Mouse (Mus musculus) induced T-regulatory cell, adult 2 months (primary cell): ENCODE data around the gene Il4ra.

Experiments
- DNase-seq: peaks from one replicate; pipeline ENCODE4 v3.0.0-alpha.2; 2012; ENCODE audit warnings: low read depth

Gene Il4ra

DNA sequence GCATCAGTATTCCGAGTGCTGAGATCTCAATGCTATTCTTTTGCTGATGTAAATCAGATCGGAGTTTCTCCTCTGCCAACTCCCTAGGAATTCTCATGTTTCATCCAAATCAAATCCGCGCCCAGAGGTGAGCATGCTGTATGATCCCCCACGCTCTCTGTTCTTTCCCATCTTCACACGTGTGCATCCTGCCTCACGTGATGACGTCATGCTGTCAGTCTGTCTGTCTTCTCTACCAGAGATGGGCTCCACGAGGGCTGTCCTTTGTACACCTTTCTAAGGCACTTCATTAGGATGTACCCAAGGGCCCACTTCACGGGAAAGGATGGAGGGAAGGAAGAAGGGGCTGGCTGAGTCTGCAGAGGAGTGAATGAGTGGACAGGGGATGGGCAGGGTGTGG lies 48.2 kb downstream of the Il4ra start:
- peak; percentile 47 for DNase-seq

DNA sequence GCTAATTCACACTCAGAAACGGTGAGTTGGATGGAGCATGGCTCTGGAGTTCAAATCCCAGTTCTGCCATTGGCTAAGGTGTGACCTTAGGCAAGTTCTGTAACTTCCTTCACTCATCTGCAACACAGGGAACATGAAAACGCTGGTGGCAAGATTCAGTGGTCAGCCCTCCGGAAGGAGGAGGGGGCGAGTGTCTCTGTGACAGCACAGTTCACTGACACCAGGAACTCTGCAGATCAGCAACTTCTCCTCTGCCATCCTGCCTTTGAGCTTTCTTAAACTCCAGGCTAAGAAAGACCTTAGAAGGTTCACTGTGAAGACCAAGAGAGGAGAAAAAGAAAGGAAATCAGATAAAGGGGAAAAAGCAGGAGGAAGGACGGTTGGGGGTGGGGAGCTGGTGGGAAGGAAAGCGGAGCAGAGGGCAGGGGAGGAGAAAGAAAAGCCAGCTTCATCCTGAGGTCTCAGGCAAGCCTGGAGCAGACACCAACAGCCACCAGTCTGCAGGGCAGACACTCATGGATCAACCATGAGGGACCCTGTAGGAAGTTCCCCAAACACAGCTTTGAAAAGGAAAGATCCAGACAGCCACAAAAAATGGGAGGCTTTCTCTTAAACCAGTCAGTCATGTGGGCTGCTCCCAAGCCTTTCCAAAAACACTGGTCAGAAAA lies 48.8 kb downstream of the Il4ra start:
- DNase-seq: peak; percentile 62

DNA sequence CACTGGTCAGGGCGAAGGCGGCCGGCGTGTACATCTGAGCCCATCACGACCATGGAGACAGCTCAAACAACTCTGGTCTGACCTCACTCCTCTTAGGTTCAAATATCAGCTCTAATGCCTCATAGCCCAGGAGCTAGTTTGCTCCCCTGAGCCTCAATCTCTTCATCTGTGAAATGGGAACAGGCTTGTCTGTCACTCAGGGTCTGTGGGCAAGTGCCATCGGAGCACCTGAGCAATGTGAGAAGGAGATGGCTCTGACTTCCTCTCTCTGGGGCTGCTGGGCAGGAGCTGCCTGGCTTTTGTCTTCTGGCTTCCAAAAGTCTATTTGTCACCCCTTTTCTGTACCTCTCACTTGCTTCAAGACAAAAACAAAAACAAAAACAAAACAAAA lies 49.4 kb downstream of the Il4ra start:
- no peak for DNase-seq

DNA sequence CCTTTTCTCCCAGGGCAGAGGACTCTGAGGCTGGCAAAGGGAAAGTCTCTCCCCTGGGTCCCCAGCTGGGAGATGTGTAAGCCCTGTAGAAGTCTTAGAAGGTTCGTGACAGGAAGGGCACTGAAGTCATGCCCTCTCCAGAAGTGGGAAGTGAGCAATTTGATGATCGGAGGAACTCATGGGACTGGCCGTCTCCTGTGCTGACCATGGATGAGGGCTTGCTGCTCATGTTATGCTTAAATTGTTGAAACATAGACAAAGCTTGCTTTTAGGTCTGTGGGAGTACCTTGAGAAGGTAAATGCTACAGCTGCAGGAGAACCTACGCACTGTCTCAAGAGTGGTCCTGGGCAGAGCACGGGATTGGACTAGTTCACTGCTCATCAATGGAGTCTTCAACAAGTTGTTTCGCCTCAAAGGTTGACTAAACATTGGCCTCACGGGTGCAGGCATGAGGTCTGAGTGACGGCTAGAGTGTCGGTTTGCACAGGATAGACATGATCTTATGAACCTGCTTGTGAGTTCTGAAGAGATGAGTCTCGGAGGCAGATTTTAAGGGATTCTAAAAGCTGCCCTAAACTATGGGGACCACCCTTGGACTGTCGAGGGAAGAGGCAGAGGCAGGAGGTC lies 50.0 kb downstream of the Il4ra start:
- peak; percentile 57 for DNase-seq

DNA sequence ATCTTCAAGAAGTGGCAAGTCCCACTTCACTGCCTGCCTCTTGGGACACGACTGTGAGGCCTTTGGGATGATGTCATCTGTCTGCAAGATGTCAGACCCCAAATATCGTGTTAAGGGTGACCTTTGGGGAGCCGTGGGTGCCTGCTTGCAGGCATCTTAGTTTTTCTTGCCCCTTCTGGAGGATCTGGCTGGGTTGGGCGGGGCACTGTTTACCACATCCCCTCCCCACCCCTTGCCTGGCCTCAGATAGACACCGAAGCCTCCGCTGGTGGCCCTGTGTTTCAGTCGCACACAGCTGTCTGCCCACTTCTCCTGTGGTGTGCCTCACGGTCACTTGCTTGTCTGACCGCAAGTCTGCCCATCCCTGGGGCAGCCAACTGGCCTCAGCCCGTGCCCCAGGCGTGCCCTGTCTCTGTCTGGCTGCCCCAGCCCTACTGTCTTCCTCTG lies 51.3 kb downstream of the Il4ra start, which contains the start of gene Il21r:
TSS of gene Il21r (plus strand) at position 245 of the 447 bp plus-strand sequence.
- DNase-seq: peak; percentile 87

DNA sequence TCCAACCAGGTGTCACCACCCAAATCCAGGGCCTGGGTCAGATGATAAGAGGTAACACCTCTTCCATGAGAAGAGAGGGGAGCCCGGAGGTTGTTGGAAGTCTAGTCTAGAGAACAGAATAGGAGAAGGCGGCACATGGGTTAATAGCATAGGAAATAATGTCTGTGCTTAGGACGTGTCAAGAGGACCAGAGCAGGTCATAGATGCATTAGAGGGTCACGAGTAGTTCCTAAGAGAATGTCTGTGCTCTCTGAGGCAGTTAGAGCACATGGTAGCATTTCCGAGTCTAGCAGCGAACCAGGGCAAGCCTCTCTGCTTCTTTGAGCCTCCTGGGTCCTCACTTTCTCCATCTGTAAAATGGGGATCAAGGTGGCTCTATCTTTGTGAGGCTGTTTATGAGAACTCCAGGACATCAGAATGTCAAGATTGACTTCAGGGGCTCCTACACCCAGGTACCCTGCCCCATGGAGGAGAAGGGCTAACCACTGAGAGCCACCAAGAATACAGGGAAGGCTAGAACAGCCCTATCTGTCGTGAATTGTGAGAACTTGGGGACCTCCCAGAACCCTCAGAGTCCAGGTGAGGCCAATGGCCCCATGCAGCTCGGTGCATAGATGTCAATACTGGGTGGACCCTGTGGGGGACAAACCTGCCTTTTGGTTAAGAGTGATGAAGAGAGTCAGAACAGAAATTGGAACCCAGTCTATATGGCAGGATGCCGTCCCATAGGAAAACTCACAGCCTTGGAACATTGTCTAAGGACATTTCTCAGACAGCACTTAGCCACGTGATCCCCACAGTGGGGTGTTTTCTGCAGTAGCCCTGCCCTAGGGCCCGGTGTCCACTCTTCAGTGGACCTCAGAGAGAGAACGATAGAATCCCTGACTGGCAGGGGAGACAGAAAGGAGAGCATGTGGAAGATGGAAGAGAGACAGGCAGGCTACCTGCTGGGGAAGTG lies 52.7 kb downstream of the Il4ra start:
- DNase-seq: peak; percentile 53

DNA sequence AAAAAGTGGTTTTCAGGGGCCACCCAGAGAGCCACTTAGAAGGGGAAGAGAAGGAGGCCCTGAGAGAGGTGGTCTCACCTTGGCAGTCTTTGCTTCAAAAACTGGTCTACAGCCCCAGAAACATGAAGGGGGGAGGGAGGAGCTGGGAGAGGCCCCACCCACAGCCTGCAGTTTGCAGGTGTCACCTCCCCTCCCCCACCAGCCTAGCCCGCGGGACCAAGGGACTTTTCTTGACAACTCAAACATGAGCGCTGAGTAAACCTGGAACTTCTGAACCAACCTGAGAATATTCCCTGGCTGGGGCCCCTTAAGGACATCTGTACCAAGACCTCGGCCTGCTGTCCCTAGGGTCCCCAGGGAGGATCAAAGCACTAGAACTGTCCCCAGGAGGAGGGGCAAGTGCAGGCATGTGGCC lies 53.8 kb downstream of the Il4ra start:
- DNase-seq: peak; percentile 91

DNA sequence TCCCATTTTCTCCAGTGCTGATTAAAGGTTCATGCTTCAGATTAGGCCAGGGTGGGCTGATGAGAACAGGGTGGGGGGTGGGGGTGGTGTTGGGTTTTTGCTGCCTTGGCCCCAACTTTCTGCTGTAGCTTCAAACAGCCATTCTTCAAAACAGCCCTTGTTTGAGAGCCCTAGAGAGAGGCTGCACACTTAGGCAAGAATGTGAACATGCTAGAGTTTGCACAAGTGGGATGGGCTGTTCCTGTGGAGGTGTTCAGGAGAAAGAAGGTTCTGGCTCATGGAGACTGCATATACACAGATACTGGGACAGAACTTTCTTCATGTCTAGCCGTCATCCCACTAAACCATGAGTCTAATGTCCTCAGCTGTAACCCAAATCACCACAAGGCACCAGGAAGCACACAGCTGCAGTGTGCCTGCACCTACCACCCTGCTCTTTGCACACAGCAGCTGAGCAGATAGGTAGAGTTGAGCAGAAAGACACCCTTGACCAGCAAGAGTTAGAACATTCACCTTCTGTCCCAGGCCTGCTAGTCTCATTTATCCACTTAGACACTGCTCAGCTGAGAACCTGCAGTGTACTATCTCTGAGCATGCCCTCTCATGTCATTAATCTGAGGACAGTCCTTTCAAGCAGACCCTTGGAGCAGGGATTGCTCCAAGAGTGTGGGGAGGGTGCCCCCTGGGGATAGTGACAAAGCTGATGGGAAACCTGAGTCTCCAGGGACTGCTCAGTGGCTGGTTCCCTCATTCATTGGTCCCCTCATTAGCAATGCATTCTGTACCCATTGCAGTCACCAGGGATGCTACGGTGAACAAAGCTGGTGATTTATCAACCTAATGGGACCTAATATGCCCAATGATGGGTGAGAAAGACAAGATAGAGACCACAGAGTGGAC lies 54.6 kb downstream of the Il4ra start:
- DNase-seq: peak; percentile 54

DNA sequence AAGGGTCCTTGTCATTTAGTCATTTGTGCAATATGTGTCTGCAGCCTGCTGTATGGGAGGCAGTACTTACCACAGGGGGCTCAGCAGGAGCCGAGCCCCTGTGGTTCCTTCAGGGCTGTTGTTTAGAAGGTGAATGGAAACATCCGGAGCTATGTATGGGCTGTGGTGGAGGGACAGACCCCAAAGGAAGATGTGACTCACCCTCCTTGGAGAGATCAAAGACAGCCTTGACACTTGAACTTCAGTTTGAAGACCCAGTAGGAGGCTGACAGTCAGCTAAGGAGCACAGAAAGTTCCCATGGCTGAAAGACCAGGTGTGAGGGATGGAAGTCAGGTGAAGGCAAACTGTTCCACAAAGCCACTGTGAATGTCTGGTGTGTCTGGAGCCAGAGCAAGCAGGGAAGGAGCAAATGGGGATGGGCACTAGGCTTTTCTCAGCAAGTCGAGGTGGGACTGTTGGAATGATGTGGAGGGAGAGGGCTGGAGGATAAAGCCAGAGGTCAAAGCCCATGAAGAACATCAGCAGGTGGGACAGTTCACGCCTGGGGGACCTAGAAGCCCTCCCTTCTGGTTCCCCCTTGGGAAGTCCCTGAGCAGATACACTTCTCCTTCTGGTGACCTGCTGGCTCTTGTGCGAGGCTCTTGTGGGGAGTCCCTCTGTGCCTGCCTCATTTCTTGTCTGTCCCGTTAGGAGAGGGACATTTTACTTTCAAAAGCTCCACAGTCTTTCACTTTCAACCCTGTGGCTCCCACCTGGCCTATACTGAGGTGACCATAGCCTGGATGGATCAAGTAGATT lies 55.7 kb downstream of the Il4ra start:
- peak; percentile 85 for DNase-seq

DNA sequence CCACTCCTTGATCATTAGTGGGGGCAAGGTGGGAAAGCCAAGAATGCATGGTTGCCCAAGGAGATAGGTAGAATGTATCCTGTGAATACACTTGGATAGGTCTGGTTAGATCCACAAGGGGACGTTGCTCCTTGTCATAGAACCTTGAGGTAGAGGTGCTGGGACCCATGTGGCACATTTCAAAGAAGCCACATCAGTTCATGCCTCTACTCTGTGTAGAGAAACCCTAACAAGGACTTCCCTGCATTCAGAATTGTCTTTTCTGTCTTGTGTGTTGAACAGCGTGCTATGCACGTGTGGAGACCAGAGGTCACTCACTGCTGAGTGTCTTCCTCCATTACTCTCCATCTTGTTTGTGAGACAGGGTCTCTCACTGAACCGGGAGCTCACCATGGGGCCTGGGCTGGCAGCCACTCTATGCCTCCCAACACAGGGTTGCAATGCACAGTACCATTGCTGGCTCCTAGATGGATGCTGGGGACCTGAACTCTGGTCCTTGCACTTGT lies 56.3 kb downstream of the Il4ra start:
- no peak for DNase-seq

DNA sequence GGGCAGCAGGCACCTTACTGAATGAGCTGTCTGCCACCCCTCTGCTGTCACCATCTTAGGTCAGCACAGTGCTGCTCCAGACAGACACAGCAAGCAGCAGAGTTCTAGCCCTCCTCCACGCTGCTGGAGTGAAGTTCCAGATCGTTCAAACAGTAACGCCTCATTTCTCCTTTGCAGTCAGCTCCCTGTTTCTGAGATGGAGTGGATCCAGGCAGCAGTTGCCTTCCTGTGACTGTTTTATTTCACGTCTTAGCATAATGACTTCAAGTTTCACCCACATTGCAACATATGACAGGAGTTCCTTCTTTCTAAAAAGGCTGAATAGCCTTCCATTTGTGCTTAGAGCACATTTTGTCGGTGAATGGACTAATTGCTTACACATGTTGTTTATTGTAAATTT lies 61.7 kb downstream of the Il4ra start:
- no peak for DNase-seq

DNA sequence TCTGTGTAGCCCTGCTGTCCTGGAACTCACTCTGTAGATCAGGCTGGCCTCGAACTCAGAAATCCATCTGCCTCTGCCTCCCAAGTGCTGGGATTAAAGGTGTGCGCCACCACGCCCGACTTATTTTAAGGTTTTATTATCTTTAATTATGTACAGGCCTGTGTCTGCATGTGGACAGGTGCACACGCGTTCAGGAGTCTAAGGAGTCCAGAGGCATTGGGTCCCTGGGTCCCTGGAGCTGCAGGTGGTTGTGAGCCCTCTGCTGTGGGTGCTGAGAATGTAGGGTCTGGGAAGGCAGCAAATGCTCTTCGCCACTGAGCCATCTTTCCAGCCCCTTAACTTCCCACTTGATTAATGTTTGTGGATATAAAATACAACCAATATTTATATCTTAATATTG lies 63.5 kb downstream of the Il4ra start:
- DNase-seq: no peak

DNA sequence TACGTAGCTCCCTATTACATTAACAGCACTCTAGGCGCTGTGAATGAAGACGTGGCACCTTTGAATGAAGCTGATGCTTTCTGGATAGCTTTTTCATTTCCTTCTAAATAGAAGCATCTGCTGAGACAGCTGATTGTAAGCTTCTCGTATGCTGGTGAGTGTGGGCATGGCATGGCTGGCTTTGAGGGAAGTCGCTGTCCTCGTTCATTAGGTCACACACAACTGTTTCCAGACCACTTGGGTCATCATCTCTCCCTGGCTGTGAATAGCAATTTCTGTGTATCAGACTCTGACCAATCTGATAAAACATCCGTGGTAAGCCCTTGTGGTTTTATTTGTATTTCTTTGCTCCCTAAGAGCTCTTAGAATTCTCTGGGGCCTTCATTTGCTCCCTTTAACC lies 66.1 kb downstream of the Il4ra start:
- no peak for DNase-seq

DNA sequence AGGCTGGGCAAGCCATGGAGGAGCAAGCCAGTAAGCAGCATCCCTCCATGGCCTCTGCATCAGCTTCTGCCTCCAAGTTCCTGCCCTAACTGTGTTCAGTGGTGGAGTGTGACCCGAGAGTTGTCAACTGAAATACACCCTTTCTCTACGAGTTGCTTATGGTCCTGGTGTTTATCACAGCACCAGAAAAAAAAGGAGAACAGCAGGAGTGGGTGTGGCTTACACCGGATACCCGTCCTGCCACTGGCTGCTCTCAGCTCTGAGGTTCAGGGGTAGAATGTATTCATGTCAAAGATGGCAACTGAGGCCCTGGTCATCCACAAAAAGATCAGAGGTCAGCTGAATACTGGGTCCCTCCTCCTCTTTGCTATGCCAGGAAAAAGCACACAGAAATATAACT lies 68.2 kb downstream of the Il4ra start:
- DNase-seq: peak; percentile 62

DNA sequence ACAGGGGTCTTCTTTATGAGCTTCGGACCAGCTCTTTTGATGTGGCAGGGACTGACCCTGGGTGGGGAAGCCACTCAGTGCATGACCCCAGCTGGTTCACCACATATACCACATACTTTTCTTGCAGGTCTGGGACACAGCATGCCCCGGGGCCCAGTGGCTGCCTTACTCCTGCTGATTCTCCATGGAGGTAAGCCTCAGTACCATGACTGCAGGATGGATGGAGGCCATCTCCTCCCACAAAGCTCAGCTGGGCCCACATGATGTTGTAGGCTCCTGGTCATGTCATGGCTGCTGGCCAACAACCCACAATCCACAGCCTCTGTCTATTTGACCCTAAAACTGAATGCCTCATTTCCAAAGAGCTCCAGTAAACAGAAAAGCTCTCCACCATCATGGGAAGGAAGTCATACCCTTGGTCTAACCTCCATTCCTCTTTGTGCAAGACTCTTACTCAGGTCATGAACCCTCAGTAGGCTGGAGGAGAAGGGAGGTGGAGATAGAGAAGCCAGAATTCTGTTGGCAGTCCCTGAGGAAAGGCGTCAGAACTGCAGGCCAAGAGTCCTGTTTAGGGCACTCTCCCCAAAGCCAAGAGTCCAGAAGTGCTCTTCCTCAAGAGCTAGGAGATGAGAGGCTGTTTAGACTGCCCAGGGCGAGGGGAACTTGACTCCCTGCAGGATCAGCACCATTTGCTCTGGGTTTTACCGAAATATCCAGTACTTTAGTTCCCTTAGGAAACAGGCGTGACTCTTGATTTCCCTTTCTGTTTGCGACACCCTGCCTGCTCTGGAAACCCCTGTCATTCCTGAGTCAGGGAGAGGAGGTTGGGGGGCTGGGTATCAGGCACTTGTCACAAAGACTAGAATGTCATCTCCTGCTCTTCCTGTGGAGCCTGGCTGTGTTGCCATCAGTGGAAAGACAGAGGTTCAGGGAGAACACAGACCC lies 71.1 kb downstream of the Il4ra start:
- no peak for DNase-seq

DNA sequence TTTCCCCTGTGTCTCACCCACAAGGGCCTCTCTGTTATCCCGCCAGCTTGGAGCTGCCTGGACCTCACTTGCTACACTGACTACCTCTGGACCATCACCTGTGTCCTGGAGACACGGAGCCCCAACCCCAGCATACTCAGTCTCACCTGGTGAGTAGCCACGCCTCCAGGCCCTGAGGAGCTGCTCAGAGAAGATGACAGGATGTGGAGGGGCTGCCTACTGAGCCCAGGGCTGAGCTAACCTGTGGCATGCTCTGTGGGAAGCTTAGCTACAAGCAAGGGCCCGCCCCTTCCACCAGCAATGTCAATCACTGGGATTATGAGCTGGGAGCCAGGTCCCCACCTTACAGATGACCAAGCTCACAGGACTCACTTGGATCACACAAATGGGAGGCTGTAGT lies 73.3 kb downstream of the Il4ra start:
- DNase-seq: no peak

DNA sequence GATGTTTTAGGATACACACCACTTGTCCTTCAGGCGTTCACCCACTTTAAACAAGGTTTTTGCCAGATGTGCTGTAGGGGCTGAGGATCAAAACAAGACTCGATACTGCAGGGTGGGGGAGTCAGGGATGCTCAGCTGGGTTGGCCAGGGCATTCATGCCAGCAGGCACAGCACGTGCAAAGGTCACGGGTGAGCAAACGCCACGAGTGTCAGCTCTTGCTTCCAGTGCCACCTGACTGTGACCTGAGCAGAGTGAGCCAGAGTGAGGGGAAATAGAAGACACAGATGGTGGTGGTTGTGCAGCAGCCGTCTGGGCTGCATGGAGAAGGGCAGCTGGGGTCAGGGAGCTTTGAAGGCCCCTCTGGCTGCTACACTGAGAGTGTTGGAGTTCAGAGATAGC lies 73.9 kb downstream of the Il4ra start:
- no peak for DNase-seq
